Mouse (Mus musculus): ENCODE measurements at regions not wholly inside any gene's neighbourhood (a gene's known extent, or its start where the extent isn't known, plus 50 kb on each side); places are given as distances from the start of the nearest gene placed in this dataset.

DNA sequence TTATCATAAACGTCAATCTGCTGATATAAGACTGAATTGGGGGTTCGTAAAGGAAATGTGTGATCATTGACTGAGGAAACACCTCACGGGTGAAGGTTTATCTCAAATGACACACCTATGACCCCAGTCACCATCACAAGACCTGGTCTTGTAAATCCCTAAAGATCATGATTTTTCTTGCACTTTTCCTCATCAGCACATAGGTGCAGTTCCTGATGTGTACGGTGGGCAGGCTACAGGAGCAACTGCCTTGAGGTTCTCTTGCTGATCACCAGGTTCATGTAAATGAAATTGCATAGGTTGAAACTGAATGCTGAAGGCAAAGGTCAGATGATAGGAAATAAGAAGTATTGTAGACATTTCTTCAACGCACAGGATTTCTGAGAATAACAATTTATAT lies 277.1 kb downstream of the Rnf152 start:
- DNase-seq (ENCODE audit: inconsistent ontology term), result no peak

- DNase-seq (ENCODE audit: inconsistent ontology term), result no peak
Measured at GRCm38 (mm10) chr1:105075728-105076127, 280.8 kb downstream of the Rnf152 start.

DNA sequence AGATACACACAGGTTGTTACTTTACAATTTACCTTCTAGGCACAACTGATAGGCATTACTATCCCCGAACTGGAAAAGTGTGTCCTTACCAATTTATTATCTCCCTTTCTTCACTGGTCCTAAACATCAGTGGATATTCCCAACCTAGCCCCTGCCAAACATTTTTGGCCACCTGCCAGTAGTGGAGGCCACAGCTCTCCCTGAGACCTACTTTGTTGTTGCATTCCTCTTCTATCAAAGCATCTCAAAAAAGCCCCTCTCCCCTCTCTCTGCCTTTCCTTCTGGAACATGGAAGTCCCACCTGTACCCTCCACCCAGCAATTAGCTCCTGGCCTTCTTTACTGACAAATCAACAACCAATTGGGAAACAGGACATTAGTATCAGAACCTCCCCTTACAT lies 282.2 kb downstream of the Rnf152 start:
- DNase-seq (ENCODE audit: inconsistent ontology term), result no peak

DNA sequence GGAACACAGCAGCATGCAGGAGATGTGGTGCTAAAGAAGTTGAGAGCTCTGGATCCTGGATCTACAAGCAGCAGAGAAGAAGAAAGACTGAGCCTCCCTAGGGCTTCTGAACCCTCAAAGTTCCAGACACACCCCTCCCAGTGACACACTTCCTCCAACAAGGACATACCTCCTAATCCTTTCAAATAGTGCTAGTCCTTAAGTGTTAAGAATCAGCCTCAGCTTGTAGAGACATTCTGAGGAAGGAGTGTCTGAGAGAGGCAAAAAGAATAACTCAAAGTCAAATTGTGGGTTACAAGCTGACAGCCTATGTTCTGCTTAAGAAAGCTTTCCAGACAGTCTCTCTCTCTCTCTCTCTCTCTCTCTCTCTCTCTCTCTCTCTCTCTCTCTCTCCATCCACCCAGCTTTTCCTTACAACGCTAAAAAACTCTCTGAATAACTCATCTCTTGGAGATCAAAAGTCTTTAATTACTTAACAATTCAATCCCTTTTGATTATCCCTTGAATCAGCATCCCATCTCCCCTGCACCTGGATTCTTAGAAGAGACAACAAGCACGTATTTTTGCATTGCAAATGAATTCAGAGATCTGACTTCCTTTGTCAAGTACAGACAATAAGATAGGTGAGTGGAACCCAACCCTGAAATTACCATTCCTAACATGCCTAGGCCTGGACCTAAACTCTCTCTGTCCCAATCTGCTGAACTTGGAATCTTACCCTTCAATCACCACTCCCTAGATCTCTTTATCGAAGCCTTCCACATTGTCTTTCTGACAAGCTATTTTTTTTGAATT lies 285.7 kb downstream of the Rnf152 start:
- DNase-seq (ENCODE audit: inconsistent ontology term), result no peak

DNA sequence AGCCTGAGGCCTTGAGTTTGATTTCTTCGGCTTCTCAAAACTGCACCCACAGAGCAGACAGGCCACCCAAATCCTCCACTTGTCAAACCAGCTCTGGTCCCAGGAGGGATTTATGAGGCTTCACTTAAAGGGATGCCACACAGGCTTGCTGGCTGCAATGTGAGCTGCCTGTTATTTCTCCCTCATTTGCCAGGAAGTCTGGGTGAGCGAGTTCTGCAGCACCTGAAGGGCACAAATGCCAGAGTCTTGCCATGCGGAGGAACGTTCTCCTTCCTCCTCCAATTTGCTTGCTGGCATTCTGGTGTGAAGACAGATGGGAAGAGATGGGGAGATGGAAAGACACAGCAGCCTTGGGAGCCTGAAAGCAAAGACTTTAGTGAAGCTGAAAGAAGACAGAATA lies 288.6 kb downstream of the Rnf152 start:
- no peak for DNase-seq (ENCODE audit: inconsistent ontology term)

- no peak for DNase-seq (ENCODE audit: inconsistent ontology term)
Measured at GRCm38 (mm10) chr1:105067049-105067795, 289.3 kb downstream of the Rnf152 start.

DNA sequence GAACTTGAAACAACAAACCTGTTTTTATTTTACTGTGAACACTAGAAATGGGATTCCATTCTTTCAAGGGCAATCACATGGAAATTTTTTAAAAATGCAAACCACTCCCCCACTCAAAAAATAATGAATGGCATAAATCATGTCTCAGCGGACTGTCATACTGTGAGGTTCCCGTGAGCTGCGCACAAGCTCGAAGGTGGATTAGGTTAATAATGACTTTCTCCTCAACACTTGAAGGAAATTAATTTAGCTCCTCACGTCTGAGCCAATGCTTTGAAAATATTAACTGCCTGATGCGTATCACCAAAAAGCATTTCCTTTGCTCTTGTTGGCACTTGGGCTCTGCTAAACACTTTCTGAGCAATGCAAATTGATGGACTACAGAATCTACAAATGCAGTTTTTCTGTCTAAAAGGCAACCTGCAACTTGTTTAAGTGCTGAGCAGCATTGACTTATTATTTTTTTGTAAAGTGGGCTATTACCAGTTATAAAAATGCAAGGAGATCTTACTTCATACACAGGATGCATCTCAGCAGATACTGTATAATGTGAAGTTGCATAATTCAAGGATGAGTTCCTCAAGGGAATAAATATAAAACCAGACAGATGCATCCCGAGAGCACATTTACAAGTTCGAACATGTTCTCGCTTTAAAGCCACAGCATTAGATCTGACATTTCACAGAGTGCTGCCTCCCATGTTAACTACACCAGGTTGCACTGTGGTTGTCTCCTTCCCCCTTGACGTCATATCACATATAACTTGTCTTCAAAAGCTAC lies 282.4 kb downstream of the Cdh20 start:
- no peak for DNase-seq (ENCODE audit: inconsistent ontology term)
